Mouse (Mus musculus): ENCODE data around the gene Cacna1f. TPM values are rescaled to one million over a fixed set of nuclear protein-coding genes. Genes with fewer than 3 reads are reported as not detected.

Gene Cacna1f
- total and polyA plus RNA-seq, 3 experiments = 0.02 TPM; not detected in 2

GRCm38 (mm10) chrX:7572466-7572865 lies 34.4 kb upstream of the Cacna1f start:
- intact Hi-C loops (cut with DNase I) = loop anchor here (5.0 kb wide), 1 partner anchor 70 kb away; no protein-coding TSS in a partner anchor
- Histone ChIP-seq H3K9ac (ENCODE audit: low read depth, low read length) (no peak overlapping the region), H3K4me3 (no peak overlapping the region), H3K79me2 (replicated peaks; ENCODE audit: control insufficient read depth, insufficient read depth, low read length) (no peaks in the 10 kb centered on the region), H3K36me3 (ENCODE audit: control insufficient read depth, insufficient read depth, low read length) (no peaks in the 10 kb centered on the region), H3K27ac (no peak overlapping the region), H3K4me1 (ENCODE audit: control insufficient read depth, insufficient read depth, low read length) (no peaks in the 10 kb centered on the region; the same call in none of the 2 replicates), H3K27me3 (ENCODE audit: control insufficient read depth, insufficient read depth, low read length) (no peaks in the 10 kb centered on the region)
- no peak for TF ChIP-seq EP300 (IDR thresholded peaks at IDR 0.05; ENCODE audit: insufficient read depth, low read depth, low read length)
- no peak for DNase-seq
- 68% methylated on average over 10 of the region's 10 CpGs for WGBS

GRCm38 (mm10) chrX:7573176-7574086 lies 33.5 kb upstream of the Cacna1f start, which contains the start of gene Foxp3:
TSS of gene Foxp3 (plus strand) at chrX:7573644.
- peak within 1 kb of the TSS; percentile 62 for H3K4me3 ChIP-seq
- H3K4me1 ChIP-seq (ENCODE audit: control insufficient read depth, insufficient read depth, low read length) = no peaks in the 10 kb centered on the region; the same call in none of the 2 replicates
- no peaks in the 10 kb centered on the region for H3K79me2 ChIP-seq (replicated peaks; ENCODE audit: control insufficient read depth, insufficient read depth, low read length)
- intact Hi-C loops (cut with DNase I) = loop anchor here (5.0 kb wide), 1 partner anchor 69 kb away; no protein-coding TSS in a partner anchor
- no peaks in the 10 kb centered on the region for H3K36me3 ChIP-seq (ENCODE audit: control insufficient read depth, insufficient read depth, low read length)
- peak within 1 kb of the TSS; percentile 77 for H3K27ac ChIP-seq
- no peak for DNase-seq
- TF ChIP-seq CTCF (IDR thresholded peaks at IDR 0.05) (no peak), EP300 (IDR thresholded peaks at IDR 0.05; ENCODE audit: insufficient read depth, low read depth, low read length) (no peak), POLR2A (IDR thresholded peaks at IDR 0.05; ENCODE audit: insufficient read depth, low read depth, low read length) (no peak)
- no peaks in the 10 kb centered on the region for H3K27me3 ChIP-seq (ENCODE audit: control insufficient read depth, insufficient read depth, low read length)
- peak within 1 kb of the TSS; percentile 97 for H3K9ac ChIP-seq (ENCODE audit: low read depth, low read length)
- 30% methylated on average over 59 of the region's 72 CpGs for WGBS

GRCm38 (mm10) chrX:7574087-7574884 lies 32.6 kb upstream of the Cacna1f start, which contains the start of gene Ppp1r3f:
TSS of gene Ppp1r3f (minus strand) at chrX:7574283.
- intact Hi-C loops (cut with DNase I) = loop anchor here (5.0 kb wide), 1 partner anchor 68 kb away; no protein-coding TSS in a partner anchor
- Histone ChIP-seq H3K9ac (ENCODE audit: low read depth, low read length) (peak within 1 kb of the TSS; percentile 97), H3K27me3 (ENCODE audit: control insufficient read depth, insufficient read depth, low read length) (no peaks in the 10 kb centered on the region), H3K4me3 (peak within 1 kb of the TSS; percentile 62), H3K36me3 (ENCODE audit: control insufficient read depth, insufficient read depth, low read length) (no peaks in the 10 kb centered on the region), H3K79me2 (replicated peaks; ENCODE audit: control insufficient read depth, insufficient read depth, low read length) (no peaks in the 10 kb centered on the region), H3K27ac (peak within 1 kb of the TSS; percentile 77), H3K4me1 (ENCODE audit: control insufficient read depth, insufficient read depth, low read length) (no peaks in the 10 kb centered on the region; the same call in none of the 2 replicates)
- peak; percentile 87 to 93 for DNase-seq
- TF ChIP-seq EP300 (IDR thresholded peaks at IDR 0.05; ENCODE audit: insufficient read depth, low read depth, low read length) (no peak), CTCF (IDR thresholded peaks at IDR 0.05) (no peak), POLR2A (IDR thresholded peaks at IDR 0.05; ENCODE audit: insufficient read depth, low read depth, low read length) (no peak)
- 19% methylated on average over 63 of the region's 65 CpGs for WGBS

DNA sequence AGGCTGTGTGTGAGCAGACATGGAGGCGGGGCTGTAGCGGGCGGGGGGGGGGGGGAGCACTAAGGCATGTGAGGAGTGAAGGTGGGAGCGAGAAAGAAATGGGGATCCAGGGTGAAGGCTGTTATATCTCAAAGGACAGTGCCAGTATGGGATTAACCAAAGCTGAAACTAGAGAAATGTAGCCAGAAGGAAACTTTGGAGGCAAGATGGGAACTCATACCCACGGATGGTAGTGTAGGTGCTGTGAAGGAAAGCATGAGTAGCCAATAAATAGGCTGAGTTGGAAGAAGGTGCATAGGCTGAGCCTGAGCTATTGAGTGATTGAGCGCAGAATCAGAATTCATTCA lies 32.0 kb upstream of the Cacna1f start:
- Histone ChIP-seq H3K36me3 (ENCODE audit: control insufficient read depth, insufficient read depth, low read length) (no peaks in the 10 kb centered on the region), H3K4me1 (ENCODE audit: control insufficient read depth, insufficient read depth, low read length) (no peaks in the 10 kb centered on the region; the same call in none of the 2 replicates), H3K79me2 (replicated peaks; ENCODE audit: control insufficient read depth, insufficient read depth, low read length) (no peaks in the 10 kb centered on the region), H3K9ac (ENCODE audit: low read depth, low read length) (no peak overlapping the region), H3K27me3 (ENCODE audit: control insufficient read depth, insufficient read depth, low read length) (no peaks in the 10 kb centered on the region), H3K27ac (no peak overlapping the region), H3K4me3 (no peak overlapping the region; the same call in 1 of the 2 replicates)
- no peak for DNase-seq
- no peak for TF ChIP-seq POLR2A (IDR thresholded peaks at IDR 0.05; ENCODE audit: insufficient read depth, low read depth, low read length)
- no peak for TF ChIP-seq EP300 (IDR thresholded peaks at IDR 0.05; ENCODE audit: insufficient read depth, low read depth, low read length)
- TF ChIP-seq CTCF (IDR thresholded peaks at IDR 0.05) = no peak
- intact Hi-C loops (cut with DNase I) = loop anchor here (5.0 kb wide), 1 partner anchor 67 kb away; no protein-coding TSS in a partner anchor
- WGBS = 25% methylated on average over 6 of the region's 6 CpGs

DNA sequence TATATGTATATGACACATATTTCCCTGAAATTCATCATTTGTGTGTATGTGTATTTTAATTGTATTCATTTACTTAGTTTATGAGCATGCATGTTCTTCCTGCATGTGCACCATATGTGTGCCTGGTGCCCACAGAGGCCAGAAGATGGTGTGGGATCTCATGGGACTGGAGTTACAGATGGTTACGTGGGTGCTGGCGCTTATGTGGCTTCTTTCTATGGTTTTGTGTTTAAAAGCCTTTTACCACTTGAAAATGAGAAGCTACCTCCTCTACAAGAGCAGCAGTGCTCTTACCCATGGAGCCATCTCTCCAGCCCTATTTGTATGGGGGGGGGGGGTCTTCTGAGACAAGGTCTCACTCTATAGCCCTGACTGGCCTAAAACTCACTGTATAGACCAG lies 25.7 kb upstream of the Cacna1f start:
- 98% methylated on average over 2 of the region's 2 CpGs for WGBS
- Histone ChIP-seq H3K79me2 (replicated peaks; ENCODE audit: control insufficient read depth, insufficient read depth, low read length) (no peaks in the 10 kb centered on the region), H3K9ac (ENCODE audit: low read depth, low read length) (no peak overlapping the region), H3K36me3 (ENCODE audit: control insufficient read depth, insufficient read depth, low read length) (no peaks in the 10 kb centered on the region), H3K4me1 (ENCODE audit: control insufficient read depth, insufficient read depth, low read length) (no peaks in the 10 kb centered on the region), H3K27me3 (ENCODE audit: control insufficient read depth, insufficient read depth, low read length) (no peaks in the 10 kb centered on the region), H3K4me3 (no peak overlapping the region), H3K27ac (no peak overlapping the region)
- intact Hi-C loops (cut with DNase I) = no loop called here
- no peak for DNase-seq
- no peak for TF ChIP-seq EP300 (IDR thresholded peaks at IDR 0.05; ENCODE audit: insufficient read depth, low read depth, low read length)
- TF ChIP-seq POLR2A (IDR thresholded peaks at IDR 0.05; ENCODE audit: insufficient read depth, low read depth, low read length) = no peak
- no peak for TF ChIP-seq CTCF (IDR thresholded peaks at IDR 0.05)

All from heart, adult 2 months (tissue).